Mouse (Mus musculus) gonadal fat pad, adult 2 months (tissue): ENCODE measurements around the gene Rps3. TPM values are rescaled to one million over a fixed set of nuclear protein-coding genes. Genes with fewer than 3 reads are reported as not detected.

Experiments
- DNase-seq: peaks from one replicate; pipeline ENCODE4 v3.0.0-alpha.2; 2012; ENCODE audit warnings: low read depth
- polyA plus RNA-seq: library from polyadenylated mRNA; depleted of rRNA; stranded (reverse); fragments of >200 nt; gene quantifications from 2 replicates; pipeline ENCODE4 v1.2.3, GENCODE M21; 2012; rRNA removed

Rps3 gene
- polyA plus RNA-seq, 1 experiment: 383 TPM

DNA sequence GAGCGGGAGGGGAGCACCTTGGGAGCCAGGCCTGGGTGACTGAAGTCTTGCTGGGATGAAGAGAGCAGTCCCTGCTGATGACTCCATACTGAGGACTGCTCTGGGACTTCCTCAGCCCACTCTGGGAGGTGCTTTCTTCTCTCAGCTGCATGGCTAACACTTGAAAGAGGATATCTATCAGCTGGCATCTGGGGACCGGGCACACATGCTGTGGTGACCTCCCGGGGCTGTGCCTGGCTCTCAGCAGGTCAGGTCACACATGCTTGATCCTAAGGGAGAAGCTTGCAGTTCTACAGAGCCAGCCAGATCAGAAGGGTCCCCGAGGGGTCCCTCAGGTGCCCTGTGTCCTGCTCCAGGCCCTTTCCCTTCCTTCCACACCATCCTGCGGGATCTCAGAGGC, 40.4 kb downstream of the Rps3 start:
- DNase-seq: no peak

DNA sequence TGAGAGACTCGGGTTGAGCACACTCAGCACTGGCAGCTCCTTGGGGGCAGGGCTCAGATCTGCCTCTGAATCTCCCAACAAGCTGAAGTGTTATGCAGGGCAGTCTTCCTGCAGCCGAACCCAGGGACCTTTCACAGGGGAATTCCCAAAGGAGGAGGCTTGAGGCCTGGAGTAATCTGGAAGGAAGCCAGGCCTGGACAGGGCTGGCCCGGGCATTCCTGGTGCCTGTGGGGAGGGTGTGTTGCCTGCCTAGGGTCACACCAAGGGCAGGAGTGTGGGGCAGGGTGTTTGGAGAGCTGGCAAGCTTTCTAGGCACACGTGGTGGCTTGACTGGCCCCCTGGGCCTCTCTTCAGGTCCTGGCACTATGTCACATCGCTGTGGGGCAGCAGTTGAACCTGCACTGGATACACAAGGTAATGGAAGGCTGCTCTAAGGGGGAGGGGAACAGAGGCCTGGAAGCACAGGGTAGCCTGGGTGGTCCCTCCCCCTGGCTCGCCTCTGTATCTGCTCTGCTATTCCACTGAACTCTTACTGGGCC, 41.9 kb downstream of the Rps3 start:
- DNase-seq: no peak

DNA sequence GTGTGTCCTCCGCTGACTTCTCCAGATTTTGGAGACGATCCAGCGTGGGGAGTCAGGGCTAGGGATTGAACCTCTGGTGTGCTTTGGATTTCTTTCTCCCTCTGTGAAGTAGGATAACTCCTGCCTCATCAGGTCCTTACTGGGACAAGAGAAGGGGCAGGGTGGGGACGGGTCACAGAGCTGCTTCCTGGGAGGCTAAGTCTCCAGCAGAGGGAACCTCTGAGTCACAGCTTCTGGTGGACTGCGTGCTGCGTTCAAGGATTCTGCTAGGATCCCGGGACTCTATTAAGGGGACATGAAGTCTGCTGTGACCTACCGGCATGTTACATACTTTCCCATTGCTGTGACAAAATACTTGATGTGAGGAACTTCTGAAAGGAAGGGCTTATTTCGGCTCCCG, 44.7 kb downstream of the Rps3 start:
- no peak for DNase-seq

DNA sequence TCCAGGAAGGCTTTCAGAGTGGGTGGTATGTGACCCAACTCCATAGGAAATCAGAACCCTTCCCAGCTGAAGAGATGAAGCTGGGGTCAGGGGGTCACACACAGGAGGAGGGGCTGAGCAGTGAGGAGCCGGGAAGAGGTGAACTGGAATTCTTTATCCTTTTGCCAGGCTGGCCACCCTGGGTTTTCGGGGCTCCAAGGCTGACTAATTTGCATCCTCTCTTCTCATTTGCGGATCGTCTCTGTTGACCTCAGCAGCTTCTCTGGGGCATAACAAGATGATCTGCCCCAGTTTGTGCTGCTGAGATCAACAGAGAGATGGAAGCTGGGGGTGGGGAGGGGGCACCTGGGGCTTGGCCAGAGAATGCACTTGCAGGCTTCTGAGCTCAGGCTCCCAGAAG, 47.0 kb downstream of the Rps3 start:
- DNase-seq: no peak

DNA sequence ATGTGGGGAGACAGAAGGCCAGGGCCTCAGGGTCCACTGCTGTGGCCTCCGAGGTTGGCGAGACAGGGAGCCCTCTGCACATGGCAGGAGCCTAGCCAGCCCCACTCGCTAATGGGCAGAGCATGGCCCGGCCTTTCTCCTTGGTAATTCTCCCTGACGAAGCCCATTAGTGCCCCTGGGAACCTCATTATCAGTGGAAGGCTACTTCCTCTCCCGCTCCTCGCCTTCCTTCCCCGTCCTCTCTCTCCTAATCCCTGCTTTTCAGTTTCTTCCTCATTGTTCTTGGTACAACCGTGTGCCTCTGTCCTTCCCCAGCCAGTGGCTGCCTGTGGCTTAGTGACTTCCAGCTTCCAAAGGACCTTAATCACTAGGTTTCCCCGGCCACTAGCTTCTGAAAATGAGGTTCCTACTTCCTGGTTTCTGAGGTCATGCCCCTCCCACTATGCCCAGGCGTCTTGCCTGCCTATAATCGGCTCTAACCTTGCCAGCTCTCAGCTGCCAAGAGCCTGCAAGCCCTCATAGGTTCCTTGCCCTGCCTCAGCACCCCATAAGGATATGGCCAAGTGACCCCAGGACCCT, 48.8 kb downstream of the Rps3 start:
- no peak for DNase-seq

DNA sequence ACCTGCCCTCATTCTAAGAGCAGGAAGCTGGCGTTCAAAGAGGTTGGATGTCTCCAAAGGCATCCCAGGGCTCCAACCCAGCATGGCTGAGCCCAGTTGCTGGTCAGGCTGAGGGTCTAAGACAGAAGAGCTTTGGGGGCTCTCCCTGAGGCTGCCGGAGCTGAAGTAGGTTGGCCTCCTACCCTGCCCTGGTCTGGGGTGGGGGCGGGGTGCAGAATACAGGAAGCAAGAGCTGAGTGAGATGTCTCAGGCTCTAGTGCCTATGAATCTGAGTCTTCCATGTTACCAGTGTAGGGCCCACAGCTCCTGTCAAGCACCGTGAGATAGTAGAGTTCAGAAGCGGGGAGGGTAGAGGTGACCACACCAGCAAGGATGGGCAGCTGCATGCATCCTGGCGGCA, 50.7 kb downstream of the Rps3 start:
- no peak for DNase-seq

DNA sequence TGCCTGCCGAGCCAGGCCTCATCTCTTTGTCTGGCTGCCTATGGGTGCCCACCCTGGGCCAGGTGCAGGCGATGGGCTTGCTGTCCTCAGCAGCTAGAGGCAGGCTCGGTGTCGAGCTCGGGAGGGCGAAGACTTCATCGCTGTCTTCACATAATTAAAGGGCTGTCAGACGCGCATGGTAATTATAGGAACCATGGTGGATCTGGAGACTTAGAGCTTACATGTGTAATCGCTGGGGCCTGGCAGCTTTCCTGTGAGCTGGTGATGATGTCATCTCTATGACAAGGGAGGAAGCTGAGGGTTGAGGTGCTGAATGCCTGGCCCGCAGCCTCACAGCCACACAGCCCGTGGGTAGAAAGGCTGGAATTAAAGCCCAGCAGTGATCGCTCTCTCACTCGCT, 51.3 kb downstream of the Rps3 start:
- no peak for DNase-seq

DNA sequence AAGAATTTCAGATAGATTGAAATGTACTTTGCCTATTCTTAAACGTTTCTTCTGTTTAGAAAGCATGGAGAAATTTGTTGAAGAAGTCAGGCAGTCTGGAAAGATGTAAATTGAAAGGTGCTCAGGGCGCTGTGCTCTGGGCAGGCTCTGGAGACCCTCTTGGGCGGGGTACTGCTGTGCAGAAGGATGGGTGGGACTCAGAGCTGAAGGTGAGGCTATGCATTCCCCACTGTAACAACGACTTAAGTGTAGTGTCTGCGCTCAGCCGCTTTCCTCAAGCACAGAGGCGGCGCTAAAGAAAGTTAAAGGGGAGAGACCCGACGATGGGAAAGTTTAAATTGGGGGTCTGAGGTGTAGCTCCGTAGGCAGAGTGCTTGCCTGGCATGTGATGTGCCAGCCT, 53.3 kb downstream of the Rps3 start:
- DNase-seq: no peak

DNA sequence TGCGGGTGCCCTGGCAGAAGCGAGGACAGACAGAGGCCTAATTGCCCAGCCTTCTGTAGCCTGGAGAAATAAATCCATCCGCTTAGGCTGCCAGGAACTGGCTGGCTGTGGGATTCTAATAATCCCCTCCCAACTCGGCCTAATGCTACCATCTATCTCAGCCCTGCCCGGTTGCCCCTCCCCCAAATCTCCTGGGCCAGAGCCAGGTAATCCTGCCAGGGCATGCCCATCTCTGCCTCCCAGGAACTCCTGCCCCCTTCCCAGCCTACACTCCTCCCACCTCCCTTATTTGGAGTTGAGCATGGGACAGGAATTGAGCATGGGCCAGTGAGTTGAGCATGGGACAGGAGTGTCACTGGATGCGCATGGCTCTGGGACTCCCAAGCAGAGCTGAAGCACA, 53.8 kb downstream of the Rps3 start:
- no peak for DNase-seq

DNA sequence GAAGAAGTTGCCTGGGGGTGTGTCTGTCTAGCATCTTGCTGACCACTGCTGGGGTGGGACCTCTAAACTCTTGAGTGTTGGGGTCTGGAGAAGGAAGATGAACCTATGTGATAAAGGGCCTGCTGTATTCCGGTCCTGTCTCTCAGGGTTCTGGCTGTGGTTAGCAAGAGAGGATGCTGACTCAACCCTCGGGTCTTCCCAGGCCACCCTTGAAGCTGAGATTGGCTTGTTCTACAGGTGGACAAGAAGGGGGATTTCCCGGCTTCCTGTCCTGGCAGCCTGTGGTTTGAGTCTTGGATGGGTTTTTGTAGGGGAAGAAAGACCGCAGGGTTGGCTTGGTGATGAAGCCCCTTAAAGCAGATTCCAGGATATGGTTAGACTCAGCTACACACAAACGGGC, 54.7 kb downstream of the Rps3 start:
- DNase-seq: no peak

DNA sequence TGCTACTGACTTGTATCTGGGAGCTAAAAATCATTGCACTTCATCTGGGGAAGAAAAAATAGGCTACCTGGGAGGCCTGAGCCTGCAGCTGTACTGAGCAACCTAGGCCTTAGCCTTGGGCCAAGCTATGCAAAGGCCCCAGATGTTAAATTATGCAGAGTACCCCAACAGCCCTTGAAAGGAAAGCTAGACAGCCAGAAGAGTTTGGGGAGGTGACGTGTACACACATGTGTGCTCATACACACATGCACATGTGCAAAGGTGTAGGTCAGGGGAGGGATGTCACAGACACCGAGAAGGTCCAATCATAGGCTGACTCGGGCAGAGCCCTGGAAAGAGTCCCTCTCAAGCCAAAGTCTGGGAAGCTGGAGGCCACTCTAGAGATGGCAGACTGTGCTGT, 55.6 kb downstream of the Rps3 start:
- DNase-seq: no peak

Other genes starting within 250 kb of the Rps3 start
- gene Mogat2, start 245.1 kb downstream of the Rps3 start, polyA plus RNA-seq: 6.9 and 36.5 TPM in 2 replicates
- gene Map6, start 216.3 kb downstream of the Rps3 start, polyA plus RNA-seq: 4.5 and 7.1 TPM in 2 replicates
- 283 and 502 TPM in 2 replicates for gene Serpinh1, start 130.5 kb downstream of the Rps3 start, polyA plus RNA-seq
- 16.6 and 24.0 TPM in 2 replicates for gene Gdpd5, start 102.3 kb downstream of the Rps3 start, polyA plus RNA-seq
- gene Klhl35, start 17.7 kb downstream of the Rps3 start, polyA plus RNA-seq: 2.1 and 2.5 TPM in 2 replicates
- gene Arrb1, start 51.7 kb upstream of the Rps3 start, polyA plus RNA-seq: 37.9 and 42.6 TPM in 2 replicates
- gene Tpbgl, start 143.4 kb upstream of the Rps3 start, polyA plus RNA-seq: 3.2 TPM in 2 replicates
- gene Slco2b1, start 227.6 kb upstream of the Rps3 start, polyA plus RNA-seq: 32.2 and 33.2 TPM in 2 replicates
- gene Olfr520, start 246.5 kb upstream of the Rps3 start, polyA plus RNA-seq: 0.27 TPM in 1 of 2 replicates, not detected in the other